Mouse (Mus musculus) heart, postnatal 14 days (tissue): ENCODE measurements around the gene Naa20. TPM values are rescaled to one million over a fixed set of nuclear protein-coding genes. Genes with fewer than 3 reads are reported as not detected.

Source experiments
- DNase-seq, 2 experiments: peaks; one replicate each; pipeline ENCODE4 v3.0.0; 2021 to 2022
- intact Hi-C: fragments of 180-260 bp; cut with DNase I; formaldehyde crosslinking; loops from one replicate; pipeline ENCODE4 v1.15.1; 2025
- microRNA-seq, 2 experiments: library from miRNA; unstranded; fragments of <30 nt; microRNA quantifications; one replicate each; pipeline ENCODE4 v1.2.0; 2021 to 2022
- total RNA-seq, 2 experiments: library from RNA; stranded (reverse); gene quantifications; 2 replicates each; pipeline ENCODE4 v1.2.3; 2021

The Naa20 gene
- total RNA-seq, 2 experiments from 2014 or later = 94.1 to 99.6 TPM

GRCm38 (mm10) chr2:145944286-145944685, 42.4 kb downstream of the Naa20 start:
- no peak for DNase-seq
- intact Hi-C loops = no loop called here

DNA sequence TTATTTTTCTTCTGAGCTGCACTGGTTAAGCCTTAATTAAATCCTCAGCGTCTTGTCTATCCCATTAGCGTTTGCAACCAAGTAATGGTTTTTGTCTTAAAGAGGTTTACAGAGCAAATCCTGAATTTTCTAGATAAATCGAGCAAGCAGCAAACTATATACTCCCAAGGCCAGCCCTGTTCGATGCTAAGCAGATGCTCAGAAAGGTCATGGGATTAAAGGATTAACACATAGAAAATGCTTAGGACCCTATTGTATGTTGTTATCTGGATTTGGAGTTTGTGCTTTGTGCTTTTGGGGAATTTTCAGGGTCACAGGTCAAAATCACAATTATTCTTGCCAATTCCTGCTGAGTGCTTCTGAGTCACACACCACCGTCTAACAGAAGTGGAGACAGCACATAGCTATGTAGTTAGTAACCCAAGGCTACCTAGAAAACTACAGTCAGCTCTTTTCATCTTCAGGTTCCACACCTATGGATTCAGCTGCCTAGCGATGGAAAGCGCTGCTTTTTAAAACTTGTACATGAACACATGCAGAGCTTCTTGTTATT, 46.6 kb downstream of the Naa20 start:
- DNase-seq = no peak
- intact Hi-C loops = no loop called here

DNA sequence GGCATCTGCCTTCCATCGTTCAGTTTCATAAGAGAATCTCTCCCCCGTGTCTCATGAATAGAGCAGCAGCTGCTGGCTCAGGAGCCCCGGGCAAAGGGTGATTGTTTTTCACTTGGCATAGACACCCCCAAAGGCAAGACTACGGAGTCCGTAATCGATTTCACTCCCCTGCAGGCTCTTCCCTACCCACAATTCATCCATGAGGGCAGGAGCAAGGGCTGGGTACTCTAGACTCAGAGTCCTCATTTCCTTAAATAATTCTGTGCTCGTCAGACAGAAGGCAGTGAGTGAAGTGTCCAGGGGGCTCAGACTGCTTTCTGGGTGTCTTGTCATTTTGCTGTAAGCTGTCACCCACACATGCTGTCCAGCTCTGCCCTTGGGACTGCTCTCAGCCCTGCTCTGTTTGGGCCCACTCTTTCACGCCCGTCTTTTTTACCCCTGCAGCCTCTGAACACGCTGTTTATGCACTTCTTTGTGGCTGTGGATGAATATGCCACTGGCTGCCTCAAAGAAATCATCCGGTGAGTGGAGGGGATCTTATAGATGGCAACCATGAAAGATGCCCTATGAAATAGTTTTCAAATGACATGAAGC, 47.7 kb downstream of the Naa20 start:
- intact Hi-C loops = loop anchor here (10.0 kb wide), 1 partner anchor 305 kb away; no protein-coding TSS in a partner anchor
- DNase-seq = no peak

- no peak for DNase-seq
- intact Hi-C loops = loop anchor here (10.0 kb wide), 1 partner anchor 305 kb away; no protein-coding TSS in a partner anchor
These were observed 48.3 kb downstream of the Naa20 start for GRCm38 (mm10) chr2:145950239-145950638.

- no peak for DNase-seq
- intact Hi-C loops = loop anchor here (10.0 kb wide), 1 partner anchor 302 kb away; no protein-coding TSS in a partner anchor
These were observed 50.8 kb downstream of the Naa20 start for GRCm38 (mm10) chr2:145952726-145953125.

- intact Hi-C loops = loop anchor here (5.0 to 10.0 kb wide), 2 partner anchors 251 to 299 kb away; no protein-coding TSS in a partner anchor
- DNase-seq = no peak
These were observed 53.9 kb downstream of the Naa20 start for GRCm38 (mm10) chr2:145955844-145956243.

- DNase-seq = no peak
- intact Hi-C loops = loop anchor here (5.0 to 10.0 kb wide), 2 partner anchors 251 to 298 kb away; no protein-coding TSS in a partner anchor
These were observed 54.4 kb downstream of the Naa20 start for GRCm38 (mm10) chr2:145956318-145956717.

GRCm38 (mm10) chr2:145957450-145957849, 55.6 kb downstream of the Naa20 start:
- intact Hi-C loops = loop anchor here (1.0 to 10.0 kb wide), 3 partner anchors 250 to 458 kb away; no protein-coding TSS in a partner anchor
- no peak for DNase-seq

DNA sequence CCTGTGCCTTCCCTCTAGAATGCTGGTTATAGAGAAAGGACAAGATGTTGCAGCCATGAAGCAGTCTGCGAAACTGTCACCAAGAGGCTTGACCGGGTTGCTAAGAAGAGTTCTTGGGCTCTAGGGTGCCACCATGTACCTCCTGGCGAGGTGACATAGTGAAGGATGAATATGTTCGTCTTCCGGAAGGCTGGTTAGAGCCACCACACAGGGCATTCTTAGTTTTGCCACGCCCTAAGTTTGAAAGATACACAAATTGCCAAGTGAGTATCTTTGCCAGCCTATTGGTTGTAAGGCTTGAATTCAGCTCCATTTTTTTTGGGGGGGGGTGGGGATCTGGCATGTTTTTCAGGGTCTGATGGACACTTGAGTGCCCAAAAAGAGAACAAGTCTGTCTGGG, 56.2 kb downstream of the Naa20 start:
- intact Hi-C loops = loop anchor here (5.0 to 10.0 kb wide), 2 partner anchors 249 to 297 kb away; no protein-coding TSS in a partner anchor
- no peak for DNase-seq

- intact Hi-C loops = loop anchor here (5.0 to 10.0 kb wide), 2 partner anchors 249 to 296 kb away; no protein-coding TSS in a partner anchor
- DNase-seq = no peak
These were observed 56.7 kb downstream of the Naa20 start for GRCm38 (mm10) chr2:145958551-145958950.

- intact Hi-C loops = no loop called here
- no peak for DNase-seq
These were observed 60.0 kb downstream of the Naa20 start for GRCm38 (mm10) chr2:145961861-145962260.

Small RNA genes within 50 kb of the gene (microRNA-seq; reads per million reads assigned to microRNA genes)
- 0 reads per million in 2 experiments for gene Gm25026

Other genes starting within 250 kb of the Naa20 start
- gene Rin2, start 226.9 kb upstream of the Naa20 start, total RNA-seq = 10 to 100 TPM; 18.3 to 22.6 TPM
- 1 to 10 TPM in 1 of 2 experiments, under 1 TPM in 1; 0.68 to 2.7 TPM for gene Cfap61, start 32.7 kb downstream of the Naa20 start, total RNA-seq
- gene Crnkl1, start 32.9 kb downstream of the Naa20 start, total RNA-seq = 10 to 100 TPM; 18.2 to 20.0 TPM